Mouse (Mus musculus): ENCODE results near the gene Atp8b4.

DNA sequence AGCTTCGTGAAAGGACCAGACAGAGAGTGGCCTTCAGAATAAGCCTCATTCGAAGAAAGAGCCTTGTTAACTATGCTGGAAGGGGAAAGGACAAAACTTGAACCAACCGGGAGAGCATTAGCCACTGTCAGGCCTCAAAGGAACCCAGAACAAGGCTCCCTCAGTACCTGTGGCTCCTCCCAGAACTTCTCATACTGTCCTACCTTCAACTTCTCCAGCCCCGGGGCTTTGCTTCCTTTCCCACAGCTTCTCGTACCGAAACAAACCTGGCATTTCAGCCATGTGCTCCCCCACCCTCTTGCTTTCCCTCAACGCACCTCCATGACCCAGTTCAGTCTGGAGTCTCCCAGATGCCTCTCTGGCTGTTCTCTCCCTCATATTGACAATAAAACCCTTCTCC is 160.3 kb downstream of the Atp8b4 start:
- TF ChIP-seq CTCF (IDR thresholded peaks at IDR 0.05; ENCODE audit: extremely low read depth, insufficient read depth, insufficient read length, insufficient replicate concordance), result no peak
- TF ChIP-seq POLR2A (IDR thresholded peaks at IDR 0.05; ENCODE audit: low read depth, low read length), result no peak

Measured in spleen, adult 2 months (tissue).